Mouse (Mus musculus) G1E (cell line): ENCODE results near the gene Casp7. TPM values are rescaled to one million over a fixed set of nuclear protein-coding genes. Genes with fewer than 3 reads are reported as not detected.

Experiments used
- ATAC-seq: 2 replicates; pipeline ENCODE4 v1.8.0; 2016; ENCODE audit warnings: mild to moderate bottlenecking; ENCODE audit not compliant: insufficient number of reproducible peaks, poor library complexity, low FRiP score, severe bottlenecking; ENCODE audit errors: extremely low read depth
- DNase-seq: peaks from one replicate; pipeline ENCODE4 v3.0.0; 2012; ENCODE audit warnings: low spot score
- H3K27me3 ChIP-seq: 2 replicates; pipeline ENCODE4 v1.6.1; 2012; ENCODE audit warnings: mild to moderate bottlenecking, low read length, inconsistent platforms; ENCODE audit not compliant: insufficient read depth
- H3K36me3 ChIP-seq: replicated peaks from 2 replicates; pipeline ENCODE3; 2012; ENCODE audit warnings: mild to moderate bottlenecking, inconsistent platforms
- H3K4me1 ChIP-seq: 2 replicates; pipeline ENCODE4 v1.6.1; 2012; ENCODE audit warnings: low read depth, low read length, inconsistent platforms, mixed read lengths; ENCODE audit not compliant: insufficient read depth
- H3K4me3 ChIP-seq: 2 replicates; pipeline ENCODE4 v1.5.1; 2012; ENCODE audit warnings: low read depth, mild to moderate bottlenecking, inconsistent platforms, low read length, moderate library complexity, mixed read lengths
- H3K9me3 ChIP-seq: replicated peaks from 2 replicates; pipeline ENCODE4 v1.6.1; 2012; ENCODE audit warnings: inconsistent platforms
- CTCF ChIP-seq: IDR thresholded peaks from 2 replicates; pipeline ENCODE4 v1.5.1; 2012; ENCODE audit warnings: low read depth, low read length, inconsistent platforms, mixed read lengths
- GATA1 ChIP-seq: IDR thresholded peaks from 2 replicates; pipeline ENCODE4 v1.6.1; 2012; ENCODE audit warnings: borderline replicate concordance, low read length, inconsistent platforms, mixed read lengths
- GATA2 ChIP-seq: IDR thresholded peaks from 2 replicates; pipeline ENCODE4 v1.6.1; 2012; ENCODE audit warnings: low read depth, low read length, inconsistent platforms, borderline replicate concordance
- POLR2AphosphoS5 ChIP-seq: IDR thresholded peaks from 2 replicates; pipeline ENCODE4 v1.6.1; 2012; ENCODE audit warnings: low read depth, low read length, inconsistent platforms; ENCODE audit not compliant: insufficient replicate concordance
- TAL1 ChIP-seq: conservative IDR thresholded peaks from 2 replicates; pipeline ENCODE4 v1.6.1; 2012; ENCODE audit warnings: low read depth, low read length, inconsistent platforms, mixed read lengths
- polyA plus RNA-seq: library from polyadenylated mRNA; stranded (reverse); fragments of >175 nt; gene quantifications from 2 replicates; pipeline ENCODE4 v1.2.3, GENCODE M21; 2012
- total RNA-seq, 2 experiments: library from RNA; stranded (forward) in 1 of 2; stranded (reverse) in 1 of 2; fragments of 200-1000 nt in 1 of 2; fragments of >200 nt in 1 of 2; fragmentation: Nextera tagmentation in 1 of 2; gene quantifications; 2 replicates each; pipeline ENCODE4 v1.2.3; 2014 to 2017

Gene Casp7
- total and polyA plus RNA-seq, 3 experiments = 14.5 to 86.8 (median 43.2) TPM

GRCm38 (mm10) chr19:56455369-56455768, 58.4 kb downstream of the Casp7 start:
- no peak for TF ChIP-seq GATA2
- TF ChIP-seq GATA1 = no peak
- TF ChIP-seq TAL1 = no peak
- TF ChIP-seq CTCF = no peak
- no peak for TF ChIP-seq POLR2AphosphoS5
- no peaks in the 10 kb centered on the region for H3K36me3 ChIP-seq
- ATAC-seq (no peak), DNase-seq (no peak)
- peaks cover 1% of the 10 kb centered on the region; the same call in 1 of the 2 replicates for H3K4me1 ChIP-seq
- peaks cover 55% of the 10 kb centered on the region for H3K27me3 ChIP-seq
- H3K4me3 ChIP-seq = no peak overlapping the region
- H3K9me3 ChIP-seq = no peaks in the 10 kb centered on the region

GRCm38 (mm10) chr19:56457569-56457968, 60.6 kb downstream of the Casp7 start:
- no peak overlapping the region for H3K4me3 ChIP-seq
- H3K9me3 ChIP-seq = no peaks in the 10 kb centered on the region
- peaks cover 56% of the 10 kb centered on the region for H3K27me3 ChIP-seq
- peaks cover 2% of the 10 kb centered on the region; the same call in 1 of the 2 replicates for H3K4me1 ChIP-seq
- no peaks in the 10 kb centered on the region for H3K36me3 ChIP-seq
- DNase-seq = no peak
- no peak for ATAC-seq
- no peak for TF ChIP-seq TAL1
- no peak for TF ChIP-seq GATA1
- no peak for TF ChIP-seq POLR2AphosphoS5
- TF ChIP-seq CTCF = no peak
- no peak for TF ChIP-seq GATA2

- Histone ChIP-seq H3K4me3 (no peak overlapping the region), H3K9me3 (peaks cover 7% of the 10 kb centered on the region), H3K27me3 (peaks cover 52% of the 10 kb centered on the region), H3K4me1 (peaks cover 5% of the 10 kb centered on the region; the same call in 1 of the 2 replicates), H3K36me3 (no peaks in the 10 kb centered on the region)
- TF ChIP-seq GATA2 (no peak), CTCF (no peak), TAL1 (no peak)
- ATAC-seq (no peak), DNase-seq (no peak)
These were observed 62.5 kb downstream of the Casp7 start for GRCm38 (mm10) chr19:56459154-56460050.

- no peak for TF ChIP-seq GATA1
- no peak for TF ChIP-seq POLR2AphosphoS5
- Histone ChIP-seq H3K4me3 (no peak overlapping the region), H3K9me3 (peaks cover 7% of the 10 kb centered on the region), H3K27me3 (peaks cover 54% of the 10 kb centered on the region), H3K36me3 (no peaks in the 10 kb centered on the region), H3K4me1 (peaks cover 5% of the 10 kb centered on the region; the same call in 1 of the 2 replicates)
- DNase-seq (no peak), ATAC-seq (no peak)
These were observed 63.3 kb downstream of the Casp7 start for GRCm38 (mm10) chr19:56460241-56460640.

GRCm38 (mm10) chr19:56461522-56462101, 64.7 kb downstream of the Casp7 start, which contains the start of gene Plekhs1:
Plekhs1 (plus strand) TSS chr19:56461640.
- Histone ChIP-seq H3K4me1 (peaks cover 5% of the 10 kb centered on the region; the same call in 1 of the 2 replicates), H3K4me3 (no peak within 1 kb of the TSS), H3K36me3 (no peaks in the 10 kb centered on the region), H3K27me3 (peaks cover 54% of the 10 kb centered on the region), H3K9me3 (peaks cover 7% of the 10 kb centered on the region)
- DNase-seq = no peak
- no peak for ATAC-seq
- no peak for TF ChIP-seq CTCF

DNA sequence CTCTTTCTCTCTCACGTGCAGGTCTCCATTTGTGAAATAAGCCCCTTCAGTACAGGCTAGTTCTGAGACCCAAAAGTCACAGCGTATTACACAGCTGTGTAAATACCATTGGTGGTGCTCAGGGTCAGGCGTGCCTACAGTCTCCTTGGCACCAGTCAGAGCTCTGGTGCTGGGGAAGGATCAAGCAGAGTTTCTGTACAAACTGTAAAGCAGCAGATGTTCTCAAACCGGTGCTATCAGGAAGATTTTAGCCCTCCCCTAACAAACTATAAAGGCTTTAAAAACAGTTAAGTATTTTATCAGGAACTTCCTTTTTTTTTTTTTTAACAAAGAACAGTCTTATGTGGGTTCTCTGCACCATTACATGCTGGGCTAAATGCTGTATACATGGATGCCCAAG, 65.9 kb downstream of the Casp7 start:
- TF ChIP-seq GATA2 (no peak), CTCF (no peak), TAL1 (no peak), POLR2AphosphoS5 (no peak), GATA1 (no peak)
- DNase-seq (no peak), ATAC-seq (no peak)
- Histone ChIP-seq H3K27me3 (peaks cover 45% of the 10 kb centered on the region), H3K4me3 (no peak overlapping the region), H3K4me1 (peaks cover 5% of the 10 kb centered on the region; the same call in 1 of the 2 replicates), H3K36me3 (no peaks in the 10 kb centered on the region), H3K9me3 (peaks cover 7% of the 10 kb centered on the region)
